16 mouse cellular contexts compared by ENCODE assay signal in the genomic region with DNA sequence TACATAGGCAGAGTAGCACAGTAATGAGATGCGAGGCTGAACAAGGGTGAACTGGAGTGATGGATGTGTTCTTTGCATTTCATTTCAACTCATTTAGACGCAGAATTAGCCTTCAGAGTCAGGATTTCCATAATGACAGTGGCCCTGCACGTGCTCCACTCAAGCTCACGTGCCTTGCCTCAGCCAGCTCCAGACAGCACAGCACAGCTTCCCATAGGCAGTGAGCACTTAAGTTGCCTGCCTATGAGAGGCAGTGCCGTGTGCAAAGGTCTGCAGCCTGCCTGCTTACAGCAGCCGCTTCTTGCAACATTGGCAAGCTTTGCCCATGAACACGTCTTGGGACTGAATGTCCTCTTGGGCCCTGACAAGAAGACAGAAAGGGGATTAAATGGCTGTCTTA. TPM values are rescaled to one million over a fixed set of nuclear protein-coding genes. Genes with fewer than 3 reads are reported as not detected.
A peak's percentile ranks its signal among the peaks of the same experiment; 100 is the strongest.
DNase-seq lines count a peak whose midpoint lies in the region; ATAC-seq and TF ChIP-seq lines count a peak whose summit lies in the region.
"Had no signal": no experiment of that assay in that cellular context is flagged by ENCODE, and none has a peak within 500 bp of the region (broad histone marks: within the 10 kb centered on the region; RNA-seq: fewer than 3 reads in every experiment).

No protein-coding gene starts in this region.

- no peaks in the 10 kb centered on the region for H3K9me3 ChIP-seq in forebrain, embryonic 14.5 days (replicated peaks; ENCODE audit: control insufficient read depth, low read length)
- H3K9me3 ChIP-seq in hindbrain, postnatal 0 days (ENCODE audit: low read length): no peaks in the 10 kb centered on the region
- no peaks in the 10 kb centered on the region for H3K9me3 ChIP-seq in neural tube, embryonic 14.5 days (ENCODE audit: control insufficient read depth, low read length)
- H3K9me3 ChIP-seq: embryonic facial prominence, embryonic 15.5 days had no signal

- no peak overlapping the region for H3K4me2 ChIP-seq in forebrain, embryonic 14.5 days (ENCODE audit: low read length)
- no peak overlapping the region for H3K4me2 ChIP-seq in hindbrain, postnatal 0 days (ENCODE audit: low read depth, low read length)
- no peak overlapping the region for H3K4me2 ChIP-seq in neural tube, embryonic 14.5 days (ENCODE audit: low read depth, low read length)
- H3K4me2 ChIP-seq: embryonic facial prominence, embryonic 15.5 days had no signal

- 42% methylated on average over 7 of the region's 7 CpGs for WGBS in forebrain, embryonic 14.5 days
- 26% methylated on average over 7 of the region's 7 CpGs for WGBS in hindbrain, postnatal 0 days
- WGBS in neural tube, embryonic 14.5 days: 44% methylated on average over 7 of the region's 7 CpGs

- H3K9ac ChIP-seq in forebrain, embryonic 14.5 days (ENCODE audit: low read length): no peak overlapping the region
- no peak overlapping the region for H3K9ac ChIP-seq in hindbrain, postnatal 0 days (replicated peaks; ENCODE audit: low read length)
- no peak overlapping the region for H3K9ac ChIP-seq in neural tube, embryonic 14.5 days (replicated peaks; ENCODE audit: low read depth, low read length)
- H3K9ac ChIP-seq: embryonic facial prominence, embryonic 15.5 days had no signal

- H3K36me3 ChIP-seq in forebrain, embryonic 14.5 days (ENCODE audit: control insufficient read depth, insufficient read depth, low read length): no peaks in the 10 kb centered on the region
- H3K36me3 ChIP-seq in hindbrain, postnatal 0 days (ENCODE audit: insufficient read depth, low read length): no peaks in the 10 kb centered on the region
- H3K36me3 ChIP-seq in neural tube, embryonic 14.5 days (ENCODE audit: control insufficient read depth, insufficient read depth, low read length): no peaks in the 10 kb centered on the region
- H3K36me3 ChIP-seq: embryonic facial prominence, embryonic 15.5 days had no signal

- H3K4me3 ChIP-seq in forebrain, embryonic 14.5 days (ENCODE audit: low read depth, low read length): no peak overlapping the region
- H3K4me3 ChIP-seq in hindbrain, postnatal 0 days (ENCODE audit: low read length): no peak overlapping the region
- H3K4me3 ChIP-seq in neural tube, embryonic 14.5 days (ENCODE audit: low read depth, low read length): no peak overlapping the region
- H3K4me3 ChIP-seq: embryonic facial prominence, embryonic 15.5 days; heart, adult 2 months had no signal

- TF ChIP-seq CTCF in hindbrain, postnatal 0 days (IDR thresholded peaks at IDR 0.05; ENCODE audit: low read depth): no peak

- ATAC-seq in forebrain, embryonic 14.5 days: peak; percentile 93
- ATAC-seq in hindbrain, postnatal 0 days: peak; percentile 79
- ATAC-seq in neural tube, embryonic 14.5 days (ENCODE audit: low read depth): peak; percentile 82
- no peak for ATAC-seq in granulocyte monocyte progenitor cell, adult 5-6 weeks (replicated peaks; ENCODE audit: poor library complexity, severe bottlenecking)
- ATAC-seq: lung, postnatal 0 days had no signal

- H3K27ac ChIP-seq in forebrain, embryonic 14.5 days (ENCODE audit: low read depth, low read length): no peak overlapping the region
- peak overlapping the region; percentile 41; the same call in 1 of the 2 replicates for H3K27ac ChIP-seq in hindbrain, postnatal 0 days
- no peak overlapping the region for H3K27ac ChIP-seq in neural tube, embryonic 14.5 days (ENCODE audit: low read depth, low read length)
- H3K27ac ChIP-seq: embryonic facial prominence, embryonic 15.5 days; heart, adult 2 months had no signal

- no peaks in the 10 kb centered on the region for H3K27me3 ChIP-seq in forebrain, embryonic 14.5 days (replicated peaks; ENCODE audit: control insufficient read depth, insufficient read depth, low read length)
- H3K27me3 ChIP-seq in hindbrain, postnatal 0 days (ENCODE audit: insufficient read depth, low read length): no peaks in the 10 kb centered on the region
- no peaks in the 10 kb centered on the region for H3K27me3 ChIP-seq in neural tube, embryonic 14.5 days (ENCODE audit: control insufficient read depth, insufficient read depth, low read length)
- H3K27me3 ChIP-seq: embryonic facial prominence, embryonic 15.5 days had no signal

- DNase-seq in right cerebral cortex, adult 18-20 months: peak; percentile 51
- DNase-seq in right cerebral cortex, adult 2 months (ENCODE audit: low spot score in 2 of 2): no peak
- DNase-seq in forebrain, embryonic 14.5 days (ENCODE audit: low spot score): peak; percentile 85
- peak; percentile 68 for DNase-seq in hindbrain, postnatal 0 days (ENCODE audit: low spot score)
- no peak for DNase-seq in gastrocnemius, postnatal 25 days
- no peak for DNase-seq in natural killer cell, adult 2 months (ENCODE audit: low spot score in 2 of 2)
- DNase-seq: adrenal gland, postnatal 14 days; cerebellum, adult 11 months; heart, adult 2 months; kidney, adult 2 months; kidney, postnatal 4 days; thymus, adult 18-20 months had no signal

- H3K4me1 ChIP-seq in forebrain, embryonic 14.5 days (ENCODE audit: control insufficient read depth, insufficient read depth, low read length): no peaks in the 10 kb centered on the region
- no peaks in the 10 kb centered on the region for H3K4me1 ChIP-seq in hindbrain, postnatal 0 days (ENCODE audit: insufficient read depth, low read length)
- H3K4me1 ChIP-seq in neural tube, embryonic 14.5 days (ENCODE audit: control insufficient read depth, insufficient read depth, low read length): no peaks in the 10 kb centered on the region

RNA-seq across cellular contexts. Expression of gene Cpeb4, which starts 54.0 kb away (rescaled TPM):
- 18.5 and 23.9 TPM in 2 replicates for polyA plus RNA-seq in forebrain, embryonic 14.5 days (2014; fragmentation: Nextera tagmentation; extraction: Ambion mirVana)
- 75.7 and 75.8 TPM in 2 replicates for total RNA-seq in hindbrain, postnatal 0 days (2014; rRNA removed)
- 15.3 and 15.8 TPM in 2 replicates for polyA plus RNA-seq in hindbrain, postnatal 0 days (2015; fragmentation: Nextera tagmentation; extraction: Ambion mirVana)
- 42.6 and 43.4 TPM in 2 replicates for polyA plus RNA-seq in neural tube, embryonic 14.5 days (2014; fragmentation: Nextera tagmentation; extraction: Ambion mirVana)
- 10 to 100 TPM; 65.3 to 91.5 TPM for total RNA-seq in gastrocnemius, postnatal 25 days (2021)
- 4.3 and 9.2 TPM in 2 replicates for total RNA-seq in granulocyte monocyte progenitor cell, adult 5-6 weeks (2014; fragmentation: Nextera tagmentation)
- total RNA-seq in granulocyte monocyte progenitor cell, adult 5-6 weeks (2017): 6.7 and 7.6 TPM in 2 replicates

Comparison
In these comparisons a context has a peak if more than half of its experiments do, and no peak if none do; other contexts are left out.
1. DNase-seq: peak in right cerebral cortex, adult 18-20 months (single experiment), forebrain, embryonic 14.5 days (single experiment) and hindbrain, postnatal 0 days (single experiment); none in right cerebral cortex, adult 2 months (0 of 2), gastrocnemius, postnatal 25 days (single experiment) and natural killer cell, adult 2 months (0 of 2).